Mouse (Mus musculus) c-Kit-positive CD71-negative TER-119-negative erythroid progenitor cells, embryonic 14.5 days (primary cell): ENCODE data around the gene Rora.

Source experiments
- DNase-seq: peaks from one replicate; pipeline ENCODE4 v3.0.0-alpha.2; 2013; ENCODE audit warnings: low read depth

The Rora gene

DNA sequence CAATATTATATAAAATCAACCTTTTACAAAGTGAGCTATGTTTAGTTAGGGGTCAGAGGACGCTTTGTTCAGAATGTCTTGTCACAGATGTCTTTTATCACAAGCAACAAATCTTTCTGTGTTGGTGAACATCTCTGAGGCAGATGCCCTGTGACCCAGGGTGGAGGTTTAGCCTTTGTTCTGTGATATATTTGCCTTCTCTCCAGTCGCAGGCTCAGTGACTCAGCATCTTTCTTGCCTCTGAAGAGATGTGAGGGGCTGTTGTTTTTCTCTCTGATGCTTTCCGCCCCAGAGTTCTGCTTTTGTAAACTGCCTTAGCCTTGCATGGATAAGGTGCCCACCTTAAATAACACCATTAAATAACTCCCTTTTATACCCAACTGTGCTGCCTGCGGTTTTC, 488.3 kb downstream of the Rora start:
- DNase-seq = no peak

- no peak for DNase-seq
Measured at GRCm38 (mm10) chr9:69146937-69147336, 493.4 kb downstream of the Rora start.

- no peak for DNase-seq
Measured at GRCm38 (mm10) chr9:69150224-69150623, 496.6 kb downstream of the Rora start.

- DNase-seq = no peak
Measured at GRCm38 (mm10) chr9:69154684-69155083, 501.1 kb downstream of the Rora start.

- no peak for DNase-seq
Measured at GRCm38 (mm10) chr9:69155836-69156595, 502.4 kb downstream of the Rora start.

DNA sequence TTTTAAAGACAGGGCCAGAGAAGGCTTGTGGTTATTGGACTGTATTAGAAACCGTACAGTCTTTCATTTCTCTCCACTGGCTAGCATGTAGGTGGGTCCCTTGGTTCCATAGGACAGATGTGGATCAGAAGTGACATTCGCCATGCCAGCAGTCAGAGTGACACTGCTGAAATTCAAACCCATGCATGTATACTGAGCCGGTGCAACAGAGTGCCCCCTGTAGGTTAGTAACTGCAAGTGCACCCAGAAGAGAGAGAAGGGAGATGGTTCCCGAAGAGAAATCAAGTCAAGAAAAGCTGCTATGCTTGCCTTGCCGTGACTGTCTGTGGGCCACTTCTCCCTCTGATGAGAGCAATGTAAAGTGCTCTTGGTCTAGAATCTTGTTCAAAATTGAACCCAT, 507.2 kb downstream of the Rora start:
- no peak for DNase-seq

DNA sequence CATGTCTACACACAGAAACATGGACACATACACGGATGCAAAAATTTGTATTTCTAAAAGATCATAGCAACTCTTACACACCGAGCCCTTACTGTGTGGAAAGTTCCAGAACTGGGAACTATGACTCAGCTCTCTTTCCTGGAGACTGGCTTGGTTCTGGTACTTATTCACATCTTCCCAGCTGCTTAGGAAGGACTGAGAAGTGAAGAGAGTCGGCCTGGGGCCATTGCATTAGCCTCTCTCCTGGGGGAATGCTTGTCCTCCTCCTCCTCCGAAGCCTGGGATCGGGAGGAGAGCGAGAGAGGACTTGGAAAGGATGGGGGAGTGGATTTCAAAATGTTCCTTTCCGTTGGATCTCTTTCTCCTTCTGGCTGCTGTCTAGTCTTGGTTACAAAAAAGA, 511.1 kb downstream of the Rora start:
- DNase-seq = no peak

- DNase-seq = no peak
Measured at GRCm38 (mm10) chr9:69165096-69165836, 511.7 kb downstream of the Rora start.

- no peak for DNase-seq
Measured at GRCm38 (mm10) chr9:69174061-69174460, 520.5 kb downstream of the Rora start.

DNA sequence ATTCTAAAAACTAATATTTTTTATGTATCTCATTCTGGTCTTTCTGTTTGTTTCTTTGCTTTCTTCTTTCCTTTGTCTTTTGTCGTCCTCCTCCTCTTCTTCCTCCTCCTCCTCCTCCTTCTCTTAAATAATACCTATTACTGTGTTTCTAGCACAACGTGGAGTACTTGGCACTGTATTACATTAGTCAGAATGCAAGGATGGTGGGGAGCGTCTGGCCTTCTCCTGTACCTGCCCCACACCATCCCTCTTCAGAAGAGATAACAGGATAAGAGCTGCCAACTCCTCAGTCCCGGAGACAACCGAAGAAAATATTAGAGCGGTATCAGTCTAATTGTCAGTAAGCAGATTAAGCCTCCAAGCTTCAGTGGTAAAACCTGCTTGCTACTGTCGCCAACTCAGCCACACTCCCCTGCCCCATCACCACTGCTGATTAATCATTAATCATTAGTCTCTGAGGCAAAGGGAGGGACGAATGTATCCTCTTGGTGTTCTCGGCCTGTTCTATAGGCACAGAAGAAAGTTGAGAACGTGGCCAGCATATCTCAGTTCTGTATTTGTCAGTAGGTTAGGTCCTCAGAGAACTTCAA, 521.0 kb downstream of the Rora start:
- DNase-seq = no peak

DNA sequence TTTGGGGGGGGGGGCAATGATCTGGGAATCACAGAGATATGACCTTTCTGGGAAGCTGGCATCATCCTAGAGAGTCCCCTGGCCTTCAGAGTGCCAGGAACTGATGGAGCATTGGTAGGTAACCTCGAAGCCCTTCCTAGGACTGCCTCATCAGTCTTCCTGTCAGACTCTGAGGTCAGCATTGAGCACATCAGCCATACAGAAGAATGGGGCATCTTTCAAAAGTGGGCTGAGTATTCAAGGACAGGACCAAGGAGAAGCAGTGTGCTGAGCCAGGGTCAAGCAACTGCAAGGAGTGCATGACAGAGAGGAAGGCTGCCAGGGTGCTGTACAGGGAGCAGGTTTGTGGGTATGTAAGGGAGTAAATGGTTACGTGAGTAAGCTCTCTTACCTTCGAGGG, 523.4 kb downstream of the Rora start:
- no peak for DNase-seq

DNA sequence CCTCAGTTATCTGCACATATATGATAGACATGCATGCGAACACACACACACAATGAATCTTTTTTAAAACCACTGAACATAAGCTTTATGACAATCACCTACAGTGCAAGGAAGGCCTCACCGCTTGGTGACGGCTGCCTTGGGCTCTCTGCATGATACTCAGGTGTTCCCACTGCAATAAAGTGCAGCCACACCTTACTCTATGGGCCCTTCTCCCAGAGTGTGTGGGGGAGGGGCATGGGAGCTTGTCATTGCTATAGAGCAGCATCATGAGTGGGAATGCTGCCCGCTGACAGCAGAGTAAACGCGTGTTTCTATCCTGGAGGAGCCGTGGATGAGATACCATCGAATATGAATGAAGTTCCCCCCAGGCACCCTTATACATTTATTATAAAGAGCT, 525.6 kb downstream of the Rora start:
- DNase-seq = no peak

DNA sequence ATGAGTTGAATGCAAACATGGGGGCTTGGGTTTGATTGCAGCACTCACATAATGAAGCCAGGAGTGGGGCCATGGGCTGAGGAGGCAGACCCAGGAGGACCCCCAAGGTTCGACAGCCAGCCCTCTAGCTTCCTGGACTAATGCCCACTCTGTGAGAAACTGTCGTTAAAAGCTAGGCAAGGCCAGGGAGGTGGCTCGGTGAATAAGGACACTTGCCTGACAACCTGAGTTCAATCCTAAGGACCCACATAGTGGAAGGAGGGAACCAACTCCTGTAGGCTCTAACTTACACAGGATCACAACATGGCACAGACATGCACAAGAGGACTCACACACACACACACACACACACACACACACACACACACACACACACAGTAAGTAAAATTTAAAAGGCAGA, 527.4 kb downstream of the Rora start:
- DNase-seq = no peak

DNA sequence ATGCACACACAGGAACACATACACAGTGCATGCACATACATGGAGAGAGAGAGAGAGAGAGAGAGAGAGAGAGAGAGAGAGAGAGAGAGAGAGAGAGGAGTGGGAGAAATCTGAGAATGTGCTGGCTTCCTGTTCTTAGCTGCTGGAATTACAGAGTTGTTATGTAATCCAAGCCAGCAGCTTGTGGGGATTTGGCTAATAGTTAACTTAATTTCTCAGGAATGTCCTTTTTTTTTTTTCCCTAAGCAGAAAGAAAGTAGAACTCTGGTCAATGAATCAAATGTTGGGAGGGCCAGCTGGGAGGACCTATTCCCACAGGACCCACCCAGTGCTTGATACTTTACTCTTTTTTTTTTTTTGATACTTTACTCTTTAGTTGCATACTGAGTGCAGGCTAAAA, 527.8 kb downstream of the Rora start:
- no peak for DNase-seq

DNA sequence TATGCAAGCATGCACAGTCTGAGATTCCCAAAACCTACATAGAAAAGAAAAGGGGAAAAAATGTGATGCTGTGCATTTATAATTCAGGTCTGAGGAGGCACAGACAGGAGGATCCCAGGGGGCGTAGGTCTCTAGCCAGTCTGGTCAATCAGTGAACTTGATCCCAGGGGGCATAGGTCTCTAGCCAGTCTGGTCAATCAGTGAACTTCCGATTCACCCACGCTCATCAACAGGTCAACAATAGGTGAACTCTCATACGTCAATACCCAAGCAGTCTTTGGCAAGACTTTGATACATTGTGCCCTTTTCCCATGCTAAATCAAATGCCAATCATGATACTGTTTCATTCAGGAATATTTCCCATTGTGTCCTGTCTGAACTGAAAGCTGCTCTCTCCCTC, 530.3 kb downstream of the Rora start:
- no peak for DNase-seq

DNA sequence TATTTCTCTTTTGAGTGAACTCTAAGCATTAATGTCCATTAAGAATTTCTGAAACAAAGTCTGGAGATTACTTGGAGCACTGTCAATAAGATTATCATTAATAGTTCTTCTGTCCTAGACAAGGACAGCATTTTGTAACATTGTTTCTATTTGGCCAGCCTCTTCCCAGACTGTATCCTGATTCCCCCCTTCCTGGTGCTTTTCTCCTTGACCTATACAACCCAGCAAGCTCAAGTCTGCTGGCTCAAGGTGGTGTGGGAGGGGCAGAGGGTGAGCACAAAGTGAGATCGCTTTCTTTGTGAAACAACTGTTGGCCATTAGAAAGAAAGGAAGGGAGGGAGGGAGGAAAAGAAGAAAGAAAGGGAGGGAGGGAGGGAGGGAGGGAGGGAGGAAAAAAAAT, 537.1 kb downstream of the Rora start:
- no peak for DNase-seq

DNA sequence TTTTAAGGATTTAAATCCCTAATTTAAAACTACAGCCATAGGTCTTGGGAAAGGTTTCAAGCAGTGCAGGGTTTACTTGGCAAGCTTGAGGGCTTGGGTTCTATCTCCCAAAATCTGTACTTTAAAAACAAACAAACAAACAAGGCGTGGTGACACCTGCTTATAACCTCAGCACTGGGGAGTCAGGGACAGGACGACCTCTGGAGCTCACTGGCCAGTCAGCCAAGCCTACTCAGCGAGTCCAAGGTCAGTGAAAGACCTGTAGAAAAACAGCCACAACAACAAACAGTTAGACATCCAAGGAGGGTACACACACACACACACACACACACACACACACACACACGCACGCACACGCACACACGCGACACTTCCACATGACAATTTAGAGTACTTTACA, 538.9 kb downstream of the Rora start:
- no peak for DNase-seq

- DNase-seq = peak; percentile 20
Measured at GRCm38 (mm10) chr9:69194638-69195605, 541.3 kb downstream of the Rora start.

DNA sequence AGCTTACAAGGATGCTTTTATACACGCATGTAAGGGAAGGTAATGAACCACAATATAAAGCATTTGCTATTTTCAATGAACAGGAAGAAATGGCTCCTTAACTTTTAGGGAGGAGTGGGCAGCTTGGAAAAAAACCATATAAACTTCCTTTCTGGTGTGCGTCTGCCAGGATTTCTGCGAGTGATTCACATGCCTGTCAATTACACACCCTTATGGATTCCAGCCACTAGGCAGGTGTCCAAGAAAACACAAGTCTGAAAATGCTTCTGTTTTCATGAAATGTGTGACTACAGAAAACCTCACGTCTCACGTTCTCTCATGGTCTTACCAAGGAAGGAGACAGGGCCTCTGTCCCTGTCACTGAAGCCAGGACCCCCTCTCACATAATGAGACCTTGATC, 560.2 kb downstream of the Rora start:
- no peak for DNase-seq

DNA sequence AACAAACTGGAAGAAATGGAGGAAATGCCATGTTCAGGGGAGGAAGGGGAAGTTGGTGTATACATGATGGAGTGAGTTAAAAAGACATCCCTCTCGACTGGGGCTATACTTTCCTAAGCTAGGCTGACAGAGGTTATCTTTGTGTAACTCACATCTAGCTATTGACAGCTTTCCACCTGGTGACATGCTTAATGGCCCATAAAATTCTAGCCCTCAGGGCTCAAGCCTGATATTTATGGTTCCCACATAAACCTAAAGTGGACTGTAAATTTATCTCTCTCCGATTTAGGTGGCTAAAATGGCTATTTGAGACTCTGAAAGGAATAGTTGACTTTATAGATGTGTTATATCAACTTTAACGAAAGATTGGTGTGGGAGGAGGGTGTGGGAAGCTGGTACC, 571.3 kb downstream of the Rora start:
- DNase-seq = no peak

GRCm38 (mm10) chr9:69226424-69226823, 572.8 kb downstream of the Rora start:
- DNase-seq = no peak

GRCm38 (mm10) chr9:69227806-69228205, 574.2 kb downstream of the Rora start:
- no peak for DNase-seq
